Mouse (Mus musculus) naive thymus-derived CD4-positive, alpha-beta T cell, adult 5 months (primary cell): ENCODE measurements around the gene Fam117b. TPM values are rescaled to one million over a fixed set of nuclear protein-coding genes. Genes with fewer than 3 reads are reported as not detected.

ENCODE experiments used
- polyA plus RNA-seq: library from polyadenylated mRNA; unstranded; fragments of 100-300 nt; shearing (Covaris generic); gene quantifications from one replicate; pipeline ENCODE4 v1.2.1, GENCODE M21; 2017

Gene Fam117b
- polyA plus RNA-seq = 89.1 TPM

DNA sequence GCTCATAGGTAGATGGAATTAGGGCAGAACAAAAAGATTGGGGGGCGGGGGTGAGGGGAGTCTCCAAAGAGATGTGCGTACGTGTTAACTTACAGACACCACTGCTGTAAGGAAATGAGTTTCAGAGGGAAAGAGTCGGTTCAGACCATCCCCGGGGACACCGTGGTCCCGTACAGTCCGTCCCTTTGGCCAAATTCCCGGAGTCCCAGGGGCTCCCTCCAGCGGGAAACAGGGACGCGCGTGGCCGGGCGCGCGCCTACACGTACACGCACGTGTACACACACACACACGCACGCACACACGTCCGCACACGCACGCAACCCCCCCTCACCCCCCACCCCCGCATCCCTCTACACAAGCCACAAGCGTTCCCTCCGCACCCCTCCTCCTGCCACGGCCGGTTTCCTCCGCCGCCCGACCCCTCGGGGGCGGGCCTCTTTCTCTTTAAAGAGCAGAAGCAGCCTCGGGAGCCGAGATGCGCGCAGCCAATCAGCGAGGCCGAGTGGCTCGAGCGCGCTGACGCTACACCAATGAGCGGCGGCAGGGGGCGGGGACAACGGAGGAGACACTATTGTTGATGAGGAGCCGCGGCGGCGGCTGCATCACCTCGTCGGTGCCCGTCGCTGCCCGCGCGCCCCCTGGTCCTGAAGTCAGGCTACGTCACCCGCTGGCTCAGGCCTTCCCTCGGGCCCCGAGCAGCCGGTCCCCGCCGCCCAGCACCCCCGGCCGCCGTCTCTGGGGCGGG lies at the start of gene Fam117b:
Fam117b (plus strand) TSS at position 594 of the 745 bp plus-strand sequence.

Other genes with a start within 250 kb of the Fam117b start
- 355 TPM for gene Sumo1, start 242.2 kb upstream of the Fam117b start, polyA plus RNA-seq
- gene Nop58, start 228.0 kb upstream of the Fam117b start, polyA plus RNA-seq = 276 TPM
- 0.20 TPM for gene Bmpr2, start 149.6 kb upstream of the Fam117b start, polyA plus RNA-seq
- 0.20 TPM for gene Ica1l, start 130.2 kb downstream of the Fam117b start, polyA plus RNA-seq
- 4.3 TPM for gene Carf, start 185.2 kb downstream of the Fam117b start, polyA plus RNA-seq
- gene Wdr12, start 185.6 kb downstream of the Fam117b start, polyA plus RNA-seq = 58.2 TPM